ENCODE assay signal across 8 mouse cellular contexts in genomic region chr13:63239877-63240671, GRCm38 (mm10).
DNase-seq lines count a peak whose midpoint lies in the region; ATAC-seq and TF ChIP-seq lines count a peak whose summit lies in the region.

No protein-coding gene starts in this region.

- no peaks in the 10 kb centered on the region for H3K27me3 ChIP-seq in forebrain, embryonic 13.5 days
- peaks cover 15% of the 10 kb centered on the region for H3K27me3 ChIP-seq in hindbrain, embryonic 10.5 days (ENCODE audit: insufficient read depth, poor library complexity, severe bottlenecking)

- peak; percentile 77 for ATAC-seq in cerebellum, adult (ENCODE audit: insufficient number of reproducible peaks, low FRiP score, low TSS enrichment)
- peak; percentile 87 for ATAC-seq in forebrain, embryonic 13.5 days

- in situ Hi-C loops in ES-E14 (cut with MboI; ENCODE audit: low sequenced_read_pairs in 2 of 2, unreplicated experiment in 2 of 2) = loop anchor here in 1 of 2 experiments (5.0 kb wide), 1 partner anchor 87 kb away; no protein-coding TSS in a partner anchor

- H3K4me1 ChIP-seq in ES-E14 (ENCODE audit: control insufficient read depth in 2 of 2, insufficient read depth in 2 of 2, low read length in 2 of 2, poor library complexity in 1 of 2) = peaks cover 4 to 11% of the 10 kb centered on the region in 2 experiments; a peak in 2 of 4 replicates
- peaks cover 41% of the 10 kb centered on the region for H3K4me1 ChIP-seq in forebrain, embryonic 13.5 days
- peaks cover 47% of the 10 kb centered on the region for H3K4me1 ChIP-seq in hindbrain, embryonic 10.5 days (replicated peaks)

- H3K9me3 ChIP-seq in ES-E14 (ENCODE audit: control insufficient read depth, insufficient read depth, low read depth, low read length) = no peaks in the 10 kb centered on the region
- H3K9me3 ChIP-seq in forebrain, embryonic 13.5 days (replicated peaks) = no peaks in the 10 kb centered on the region
- H3K9me3 ChIP-seq in hindbrain, embryonic 10.5 days = no peaks in the 10 kb centered on the region

- DNase-seq in ES-E14 (ENCODE audit: low read depth, low spot score) = peak; percentile 45
- DNase-seq in hindbrain, embryonic 10.5 days (ENCODE audit: low spot score) = peak; percentile 74
- DNase-seq in layer of hippocampus, postnatal 25 days (ENCODE audit: extremely low spot score in 1 of 2, low spot score in 1 of 2) = peak; percentile 52 to 62
- peak; percentile 91 for DNase-seq in lung, postnatal 36 days
- DNase-seq in retina, embryonic 14.5 days (ENCODE audit: low spot score) = peak; percentile 65
- peak; percentile 88 to 91 for DNase-seq in thymus, postnatal 36 days

- H3K4me3 ChIP-seq in ES-E14 (ENCODE audit: insufficient read depth in 1 of 2, low read depth in 1 of 2, low read length in 2 of 2, poor library complexity in 1 of 2, severe bottlenecking in 1 of 2) = peak overlapping the region; percentile 96 to 98
- H3K4me3 ChIP-seq in forebrain, embryonic 13.5 days = peak overlapping the region; percentile 72
- H3K4me3 ChIP-seq in hindbrain, embryonic 10.5 days = peak overlapping the region; percentile 78

- H3K4me2 ChIP-seq in forebrain, embryonic 13.5 days = peak overlapping the region; percentile 89

- under 1% methylated on average over 51 of the region's 51 CpGs for WGBS in forebrain, embryonic 13.5 days
- under 1% methylated on average over 51 of the region's 51 CpGs for WGBS in hindbrain, embryonic 10.5 days

- H3K27ac ChIP-seq in ES-E14 (ENCODE audit: insufficient read depth, low read depth, low read length, poor library complexity, severe bottlenecking) = peak overlapping the region; percentile 77
- peak overlapping the region; percentile 54 for H3K27ac ChIP-seq in forebrain, embryonic 13.5 days
- peak overlapping the region; percentile 92 for H3K27ac ChIP-seq in hindbrain, embryonic 10.5 days

- peak overlapping the region; percentile 91 for H3K9ac ChIP-seq in ES-E14 (ENCODE audit: insufficient read depth, low read depth, low read length, poor library complexity, severe bottlenecking)
- peak overlapping the region; percentile 81 for H3K9ac ChIP-seq in forebrain, embryonic 13.5 days

- peaks cover 18% of the 10 kb centered on the region for H3K36me3 ChIP-seq in ES-E14 (ENCODE audit: control insufficient read depth, insufficient read depth, low read length, poor library complexity, severe bottlenecking)
- H3K36me3 ChIP-seq in forebrain, embryonic 13.5 days (ENCODE audit: poor library complexity, severe bottlenecking) = no peaks in the 10 kb centered on the region
- no peaks in the 10 kb centered on the region; the same call in 1 of the 2 replicates for H3K36me3 ChIP-seq in hindbrain, embryonic 10.5 days

TF ChIP-seq in ES-E14, 5 proteins besides CTCF, POLR2A, EP300 and RAD21:
- TF ChIP-seq CHD2 (IDR thresholded peaks at IDR 0.05; ENCODE audit: low read depth, low read length) (no peak), ZNF384 (IDR thresholded peaks at IDR 0.05; ENCODE audit: low read depth, low read length) (no peak), HCFC1 (IDR thresholded peaks at IDR 0.05; ENCODE audit: borderline replicate concordance, insufficient read depth, low read length) (no peak), MAFK (IDR thresholded peaks at IDR 0.05; ENCODE audit: insufficient read depth, low read depth, low read length) (no peak), ZC3H11A (IDR thresholded peaks at IDR 0.05; ENCODE audit: borderline replicate concordance, low read depth, low read length) (no peak)

Comparison
In these comparisons a context has a peak if more than half of its experiments do, and no peak if none do; other contexts are left out.
1. Peak in every context shown above with its lines: DNase-seq, ATAC-seq, H3K4me3 ChIP-seq and H3K27ac ChIP-seq.